Mouse (Mus musculus): ENCODE data around the gene Slc25a3.

The Slc25a3 gene

GRCm38 (mm10) chr10:91123828-91124822 is at the start of gene Slc25a3:
Gene Slc25a3 (minus strand): TSS chr10:91124059.
- DNase-seq, result peak; percentile 97

- no peak for DNase-seq
These were observed 48.7 kb upstream of the Slc25a3 start for GRCm38 (mm10) chr10:91172329-91173100.

GRCm38 (mm10) chr10:91171455-91172328 is 47.8 kb upstream of the Slc25a3 start:
- DNase-seq, result peak; percentile 90

GRCm38 (mm10) chr10:91171041-91171440 is 47.2 kb upstream of the Slc25a3 start:
- DNase-seq, result no peak

- peak; percentile 89 for DNase-seq
These were observed 46.5 kb upstream of the Slc25a3 start for GRCm38 (mm10) chr10:91170143-91170941.

- DNase-seq, result no peak
These were observed 45.7 kb upstream of the Slc25a3 start for GRCm38 (mm10) chr10:91169414-91170065.

- no peak for DNase-seq
These were observed 43.5 kb upstream of the Slc25a3 start for GRCm38 (mm10) chr10:91167352-91167751.

GRCm38 (mm10) chr10:91166890-91167289 is 43.0 kb upstream of the Slc25a3 start:
- DNase-seq, result peak; percentile 30

GRCm38 (mm10) chr10:91165850-91166249 is 42.0 kb upstream of the Slc25a3 start:
- no peak for DNase-seq

GRCm38 (mm10) chr10:91164491-91164890 is 40.6 kb upstream of the Slc25a3 start:
- no peak for DNase-seq

- no peak for DNase-seq
These were observed 38.8 kb upstream of the Slc25a3 start for GRCm38 (mm10) chr10:91162511-91163163.

GRCm38 (mm10) chr10:91162077-91162476 is 38.2 kb upstream of the Slc25a3 start:
- DNase-seq, result no peak

GRCm38 (mm10) chr10:91161006-91161405 is 37.1 kb upstream of the Slc25a3 start:
- DNase-seq, result no peak

GRCm38 (mm10) chr10:91158442-91158841 is 34.6 kb upstream of the Slc25a3 start:
- no peak for DNase-seq

GRCm38 (mm10) chr10:91156338-91156737 is 32.5 kb upstream of the Slc25a3 start:
- DNase-seq, result no peak

GRCm38 (mm10) chr10:91153894-91154503 is 30.1 kb upstream of the Slc25a3 start:
- no peak for DNase-seq

GRCm38 (mm10) chr10:91145413-91145812 is 21.6 kb upstream of the Slc25a3 start:
- no peak for DNase-seq

- no peak for DNase-seq
These were observed 19.7 kb upstream of the Slc25a3 start for GRCm38 (mm10) chr10:91143313-91144230.

- no peak for DNase-seq
These were observed 18.9 kb upstream of the Slc25a3 start for GRCm38 (mm10) chr10:91142654-91143191.

Data from right cerebral cortex, postnatal 4 days (tissue).